ENCODE assay signal across 9 mouse cellular contexts in the genomic region with DNA sequence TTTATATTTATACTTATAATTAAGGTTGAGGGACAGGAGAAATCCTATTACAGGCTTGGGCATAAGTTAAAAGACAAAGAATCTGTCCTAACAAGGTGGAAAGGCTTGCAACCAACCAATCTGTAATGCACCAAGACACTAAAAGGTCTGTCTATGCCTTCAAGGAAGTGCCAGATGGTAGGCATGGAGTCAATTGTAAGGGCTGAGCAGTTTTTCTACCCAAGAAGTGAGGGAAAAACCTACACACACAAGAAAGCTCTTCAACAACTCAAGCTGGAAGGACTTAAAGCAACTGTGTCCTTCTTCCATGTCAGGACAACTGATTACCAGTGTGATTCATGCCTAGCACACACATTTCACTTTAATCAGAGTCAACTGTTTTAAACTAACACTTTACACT. TPM values are rescaled to one million over a fixed set of nuclear protein-coding genes. Genes with fewer than 3 reads are reported as not detected.
DNase-seq lines count a peak whose midpoint lies in the region; ATAC-seq and TF ChIP-seq lines count a peak whose summit lies in the region.
"Had no signal": no experiment of that assay in that cellular context is flagged by ENCODE, and none has a peak within 500 bp of the region (broad histone marks: within the 10 kb centered on the region; RNA-seq: fewer than 3 reads in every experiment).

No protein-coding gene starts in this region.

- H3K4me3 ChIP-seq in lung, embryonic 14.5 days (ENCODE audit: low read depth, low read length) = peak overlapping the region; percentile 84
- H3K4me3 ChIP-seq in forebrain, embryonic 11.5 days (ENCODE audit: low read depth, low read length) = peak overlapping the region; percentile 97
- peak overlapping the region; percentile 98 for H3K4me3 ChIP-seq in limb, embryonic 10.5 days
- peak overlapping the region; percentile 93 for H3K4me3 ChIP-seq in neural tube, embryonic 13.5 days

- peaks cover 3% of the 10 kb centered on the region; the same call in 1 of the 2 replicates for H3K4me1 ChIP-seq in lung, embryonic 14.5 days (ENCODE audit: insufficient read depth)
- peaks cover 3% of the 10 kb centered on the region; the same call in 1 of the 2 replicates for H3K4me1 ChIP-seq in forebrain, embryonic 11.5 days (replicated peaks; ENCODE audit: control insufficient read depth, insufficient read depth, low read length)
- peaks cover 15% of the 10 kb centered on the region for H3K4me1 ChIP-seq in limb, embryonic 10.5 days
- peaks cover 31% of the 10 kb centered on the region for H3K4me1 ChIP-seq in neural tube, embryonic 13.5 days (replicated peaks)

- ATAC-seq in lung, embryonic 14.5 days (ENCODE audit: insufficient read depth) = no peak
- no peak for ATAC-seq in forebrain, embryonic 11.5 days (replicated peaks; ENCODE audit: low FRiP score)
- ATAC-seq in neural tube, embryonic 13.5 days (ENCODE audit: low read depth) = no peak

- no peak overlapping the region for H3K27ac ChIP-seq in lung, embryonic 14.5 days (ENCODE audit: low read depth)
- 0 out of 2 replicates have a peak overlapping the region, but pooled peaks have one; percentile 34 for H3K27ac ChIP-seq in forebrain, embryonic 11.5 days (ENCODE audit: low read depth, low read length)
- H3K27ac ChIP-seq in limb, embryonic 10.5 days = no peak overlapping the region
- no peak overlapping the region for H3K27ac ChIP-seq in neural tube, embryonic 13.5 days (replicated peaks)

- H3K4me2 ChIP-seq in lung, embryonic 14.5 days = peak overlapping the region; percentile 75
- peak overlapping the region; percentile 62 for H3K4me2 ChIP-seq in forebrain, embryonic 11.5 days (ENCODE audit: low read depth, low read length, severe bottlenecking)
- H3K4me2 ChIP-seq in neural tube, embryonic 13.5 days = peak overlapping the region; percentile 74

- H3K9ac ChIP-seq in lung, embryonic 14.5 days = peak overlapping the region; percentile 32; the same call in 1 of the 2 replicates
- peak overlapping the region; percentile 13; the same call in 1 of the 2 replicates for H3K9ac ChIP-seq in forebrain, embryonic 11.5 days (ENCODE audit: low read length)
- peak overlapping the region; percentile 55 for H3K9ac ChIP-seq in neural tube, embryonic 13.5 days

- no peaks in the 10 kb centered on the region for H3K9me3 ChIP-seq in lung, embryonic 14.5 days (ENCODE audit: low read depth, low read length)
- H3K9me3 ChIP-seq in forebrain, embryonic 11.5 days (ENCODE audit: control insufficient read depth, low read length) = no peaks in the 10 kb centered on the region
- H3K9me3 ChIP-seq in limb, embryonic 10.5 days (replicated peaks) = no peaks in the 10 kb centered on the region
- no peaks in the 10 kb centered on the region for H3K9me3 ChIP-seq in neural tube, embryonic 13.5 days

- no peak for TF ChIP-seq CTCF in lung, embryonic 14.5 days (IDR thresholded peaks at IDR 0.05; ENCODE audit: low read depth)

- no peaks in the 10 kb centered on the region for H3K27me3 ChIP-seq in lung, embryonic 14.5 days (ENCODE audit: insufficient read depth, low read length)
- no peaks in the 10 kb centered on the region for H3K27me3 ChIP-seq in forebrain, embryonic 11.5 days (ENCODE audit: control insufficient read depth, insufficient read depth, low read length)
- H3K27me3 ChIP-seq in limb, embryonic 10.5 days (ENCODE audit: low read depth, poor library complexity, severe bottlenecking) = no peaks in the 10 kb centered on the region
- H3K27me3 ChIP-seq in neural tube, embryonic 13.5 days = no peaks in the 10 kb centered on the region

- intact Hi-C loops in left cerebral cortex, postnatal 4 days (cut with DNase I) = no loop called here

- 0 out of 2 replicates have a peak, but pooled peaks cover 7% of the 10 kb centered on the region for H3K36me3 ChIP-seq in lung, embryonic 14.5 days (ENCODE audit: insufficient read depth)
- H3K36me3 ChIP-seq in forebrain, embryonic 11.5 days (ENCODE audit: control insufficient read depth, insufficient read depth, low read length) = no peaks in the 10 kb centered on the region; the same call in 1 of the 2 replicates
- H3K36me3 ChIP-seq in limb, embryonic 10.5 days = peaks cover 34% of the 10 kb centered on the region
- H3K36me3 ChIP-seq in neural tube, embryonic 13.5 days = 0 out of 2 replicates have a peak, but pooled peaks cover 15% of the 10 kb centered on the region

- peak; percentile 14 for DNase-seq in lung, embryonic 14.5 days
- no peak for DNase-seq in lung, postnatal 10 days
- DNase-seq in forebrain, embryonic 11.5 days (ENCODE audit: low spot score) = no peak
- no peak for DNase-seq in limb, embryonic 10.5 days (ENCODE audit: low spot score)
- DNase-seq in layer of hippocampus, adult 8-10 months (ENCODE audit: low spot score in 2 of 2) = no peak
- no peak for DNase-seq in left cerebral cortex, postnatal 4 days
- no peak for DNase-seq in urinary bladder, postnatal 4 days (ENCODE audit: low spot score in 2 of 2)
- DNase-seq: adrenal gland, adult 8-10 months had no signal

RNA-seq across cellular contexts. Expression of gene Ptbp2, which starts 3.4 kb away (rescaled TPM):
- polyA plus RNA-seq in lung, embryonic 14.5 days (2014; fragmentation: Nextera tagmentation; extraction: Ambion mirVana) = 80.1 and 86.5 TPM in 2 replicates
- polyA plus RNA-seq in forebrain, embryonic 11.5 days (2014; fragmentation: Nextera tagmentation; extraction: Ambion mirVana) = 367 and 392 TPM in 2 replicates
- 137 and 162 TPM in 2 replicates for polyA plus RNA-seq in limb, embryonic 10.5 days (2016; fragmentation: Nextera tagmentation; extraction: Ambion mirVana)
- 256 and 285 TPM in 2 replicates for polyA plus RNA-seq in neural tube, embryonic 13.5 days (2015; fragmentation: Nextera tagmentation; extraction: Ambion mirVana)
- 100 to 1,000 TPM; 111 to 143 (median 116) TPM for total RNA-seq in layer of hippocampus, adult 8-10 months (2022)
- total RNA-seq in left cerebral cortex, postnatal 4 days (2021) = 100 to 1,000 TPM; 259 to 287 TPM
